Mouse (Mus musculus): ENCODE data around the gene Ano1. TPM values are rescaled to one million over a fixed set of nuclear protein-coding genes. Genes with fewer than 3 reads are reported as not detected.

Gene Ano1
- polyA plus RNA-seq, 1 experiment: not detected

GRCm38 (mm10) chr7:144582284-144582980 lies 169.3 kb downstream of the Ano1 start, which contains the start of gene Fadd:
Fadd (minus strand) TSS chr7:144582463.
- TF ChIP-seq FLI1 (IDR thresholded peaks at IDR 0.05; ENCODE audit: low read length) (peak; percentile 72; the same call in 1 of the 2 replicates), GATA1 (IDR thresholded peaks at IDR 0.05; ENCODE audit: borderline replicate concordance, low read length) (no peak)
- Histone ChIP-seq H3K36me3 (replicated peaks; ENCODE audit: low read length) (peaks cover 47% of the 10 kb centered on the region), H3K9me3 (no peaks in the 10 kb centered on the region), H3K4me1 (peaks cover 90% of the 10 kb centered on the region), H3K4me3 (replicated peaks) (peak within 1 kb of the TSS; percentile 98), H3K27me3 (replicated peaks) (no peaks in the 10 kb centered on the region)

GRCm38 (mm10) chr7:144581559-144582283 lies 170.1 kb downstream of the Ano1 start:
- peaks cover 91% of the 10 kb centered on the region for H3K4me1 ChIP-seq
- H3K36me3 ChIP-seq (replicated peaks; ENCODE audit: low read length): peaks cover 54% of the 10 kb centered on the region
- H3K4me3 ChIP-seq (replicated peaks): peak overlapping the region; percentile 98
- no peaks in the 10 kb centered on the region for H3K27me3 ChIP-seq (replicated peaks)
- H3K9me3 ChIP-seq: no peaks in the 10 kb centered on the region
- TF ChIP-seq GATA1 (IDR thresholded peaks at IDR 0.05; ENCODE audit: borderline replicate concordance, low read length) (0 out of 3 replicates have a peak, but pooled peaks have one; percentile 55), FLI1 (IDR thresholded peaks at IDR 0.05; ENCODE audit: low read length) (no peak)

- Histone ChIP-seq H3K36me3 (replicated peaks; ENCODE audit: low read length) (peaks cover 52% of the 10 kb centered on the region), H3K4me1 (peaks cover 87% of the 10 kb centered on the region), H3K27me3 (replicated peaks) (peaks cover 1% of the 10 kb centered on the region), H3K4me3 (replicated peaks) (peak overlapping the region; percentile 76), H3K9me3 (no peaks in the 10 kb centered on the region)
- TF ChIP-seq FLI1 (IDR thresholded peaks at IDR 0.05; ENCODE audit: low read length): no peak
- no peak for TF ChIP-seq GATA1 (IDR thresholded peaks at IDR 0.05; ENCODE audit: borderline replicate concordance, low read length)
Measured at GRCm38 (mm10) chr7:144577876-144578275, 173.9 kb downstream of the Ano1 start.

- Histone ChIP-seq H3K9me3 (no peaks in the 10 kb centered on the region), H3K4me3 (replicated peaks) (no peak overlapping the region), H3K4me1 (peaks cover 82% of the 10 kb centered on the region), H3K36me3 (replicated peaks; ENCODE audit: low read length) (peaks cover 30% of the 10 kb centered on the region), H3K27me3 (replicated peaks) (peaks cover 1% of the 10 kb centered on the region)
- no peak for TF ChIP-seq FLI1 (IDR thresholded peaks at IDR 0.05; ENCODE audit: low read length)
- TF ChIP-seq GATA1 (IDR thresholded peaks at IDR 0.05; ENCODE audit: borderline replicate concordance, low read length): no peak
Measured at GRCm38 (mm10) chr7:144572234-144572633, 179.5 kb downstream of the Ano1 start.

GRCm38 (mm10) chr7:144571598-144571997 lies 180.2 kb downstream of the Ano1 start:
- peaks cover 3% of the 10 kb centered on the region for H3K27me3 ChIP-seq (replicated peaks)
- peaks cover 82% of the 10 kb centered on the region for H3K4me1 ChIP-seq
- peaks cover 24% of the 10 kb centered on the region for H3K36me3 ChIP-seq (replicated peaks; ENCODE audit: low read length)
- no peak for TF ChIP-seq FLI1 (IDR thresholded peaks at IDR 0.05; ENCODE audit: low read length)
- no peak for TF ChIP-seq GATA1 (IDR thresholded peaks at IDR 0.05; ENCODE audit: borderline replicate concordance, low read length)
- no peak overlapping the region for H3K4me3 ChIP-seq (replicated peaks)
- no peaks in the 10 kb centered on the region for H3K9me3 ChIP-seq

GRCm38 (mm10) chr7:144569428-144569827 lies 182.3 kb downstream of the Ano1 start:
- no peak for TF ChIP-seq FLI1 (IDR thresholded peaks at IDR 0.05; ENCODE audit: low read length)

GRCm38 (mm10) chr7:144568091-144568490 lies 183.7 kb downstream of the Ano1 start:
- Histone ChIP-seq H3K27me3 (replicated peaks) (peaks cover 21% of the 10 kb centered on the region), H3K36me3 (replicated peaks; ENCODE audit: low read length) (peaks cover 9% of the 10 kb centered on the region), H3K4me3 (replicated peaks) (no peak overlapping the region), H3K4me1 (peaks cover 87% of the 10 kb centered on the region), H3K9me3 (no peaks in the 10 kb centered on the region)
- TF ChIP-seq GATA1 (IDR thresholded peaks at IDR 0.05; ENCODE audit: borderline replicate concordance, low read length) (no peak), FLI1 (IDR thresholded peaks at IDR 0.05; ENCODE audit: low read length) (no peak)

More at GRCm38 (mm10) chr7:144569428-144569827, 182.3 kb downstream of the Ano1 start:
- Histone ChIP-seq H3K4me1 (peaks cover 83% of the 10 kb centered on the region), H3K36me3 (replicated peaks; ENCODE audit: low read length) (peaks cover 11% of the 10 kb centered on the region), H3K4me3 (replicated peaks) (no peak overlapping the region), H3K27me3 (replicated peaks) (peaks cover 13% of the 10 kb centered on the region), H3K9me3 (no peaks in the 10 kb centered on the region)

- Histone ChIP-seq H3K4me1 (peaks cover 86% of the 10 kb centered on the region), H3K27me3 (replicated peaks) (peaks cover 28% of the 10 kb centered on the region), H3K4me3 (replicated peaks) (peak overlapping the region; percentile 63), H3K9me3 (no peaks in the 10 kb centered on the region), H3K36me3 (replicated peaks; ENCODE audit: low read length) (peaks cover 9% of the 10 kb centered on the region)
- TF ChIP-seq GATA1 (IDR thresholded peaks at IDR 0.05; ENCODE audit: borderline replicate concordance, low read length): no peak
- TF ChIP-seq FLI1 (IDR thresholded peaks at IDR 0.05; ENCODE audit: low read length): no peak
Measured at GRCm38 (mm10) chr7:144566921-144567682, 184.7 kb downstream of the Ano1 start.

- Histone ChIP-seq H3K4me3 (replicated peaks) (peak overlapping the region; percentile 3), H3K27me3 (replicated peaks) (peaks cover 35% of the 10 kb centered on the region), H3K36me3 (replicated peaks; ENCODE audit: low read length) (peaks cover under 1% of the 10 kb centered on the region), H3K9me3 (no peaks in the 10 kb centered on the region), H3K4me1 (peaks cover 85% of the 10 kb centered on the region)
- TF ChIP-seq FLI1 (IDR thresholded peaks at IDR 0.05; ENCODE audit: low read length) (no peak), GATA1 (IDR thresholded peaks at IDR 0.05; ENCODE audit: borderline replicate concordance, low read length) (no peak)
Measured at GRCm38 (mm10) chr7:144563456-144564155, 188.2 kb downstream of the Ano1 start.
